Mouse (Mus musculus) heart, postnatal 10 days (tissue): Measurements from ENCODE around the gene Gm28434. TPM values are rescaled to one million over a fixed set of nuclear protein-coding genes. Genes with fewer than 3 reads are reported as not detected.

Source experiments
- DNase-seq, 2 experiments: peaks; one replicate each; pipeline ENCODE4 v3.0.0; 2021
- intact Hi-C: fragments of 180-260 bp; cut with DNase I; formaldehyde crosslinking; loops from one replicate; pipeline ENCODE4 v1.15.1; 2025
- total RNA-seq, 2 experiments: library from RNA; stranded (reverse); gene quantifications; 2 replicates each; pipeline ENCODE4 v1.2.3; 2021

Gm28434 gene
- total RNA-seq = not detected

DNA sequence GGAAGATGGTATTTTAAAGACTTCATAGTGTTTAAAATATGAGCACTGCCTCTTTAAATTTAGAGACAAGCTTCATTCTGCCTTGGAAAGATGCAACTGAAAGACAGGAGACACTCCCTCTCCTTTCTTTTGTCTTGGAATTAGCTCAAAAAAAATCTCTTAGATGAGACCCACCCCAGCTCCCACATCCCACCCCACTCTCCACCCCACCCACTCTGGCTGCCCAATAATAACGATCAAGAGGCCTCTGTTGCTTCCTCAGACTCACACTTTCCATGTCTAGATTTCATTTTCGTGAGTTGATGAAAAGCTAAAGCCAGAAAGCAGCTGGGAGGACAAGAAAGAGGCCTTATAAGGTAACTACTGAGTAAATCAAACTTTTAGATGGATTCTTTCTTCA is at the start of gene Gm28434, which contains the start of gene 2310003L06Rik:
Gm28434 (plus strand) TSS at position 317 of the 400 bp plus-strand sequence.
2310003L06Rik (plus strand) TSS at position 259 of the 400 bp plus-strand sequence.
- intact Hi-C loops = no loop called here

DNA sequence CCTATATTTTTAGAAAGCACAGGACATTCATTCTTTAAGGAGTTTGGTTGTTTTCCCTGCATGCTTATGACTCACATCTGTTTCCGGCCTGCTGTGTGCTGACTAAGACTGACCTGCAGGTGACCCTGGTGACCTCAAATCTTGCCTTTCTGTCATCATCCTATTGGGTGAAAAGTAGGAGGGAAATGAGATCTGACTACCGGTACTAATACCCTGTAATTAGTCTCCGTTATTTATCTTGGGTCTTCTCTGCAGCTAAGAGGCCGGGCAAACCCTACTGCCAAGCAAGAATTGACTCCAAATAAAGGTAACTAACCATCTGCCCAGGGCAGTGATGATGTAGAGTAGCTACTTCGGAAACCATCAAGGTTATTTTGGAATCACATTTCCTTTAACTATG is 43.9 kb upstream of the Gm28434 start, which contains the start of gene Csn3:
Csn3 (plus strand) TSS at position 208 of the 400 bp plus-strand sequence.
- no peak for DNase-seq
- intact Hi-C loops = no loop called here

More for the DNA sequence above, at the start of gene Gm28434, which contains the start of gene 2310003L06Rik:
- no peak for DNase-seq

DNA sequence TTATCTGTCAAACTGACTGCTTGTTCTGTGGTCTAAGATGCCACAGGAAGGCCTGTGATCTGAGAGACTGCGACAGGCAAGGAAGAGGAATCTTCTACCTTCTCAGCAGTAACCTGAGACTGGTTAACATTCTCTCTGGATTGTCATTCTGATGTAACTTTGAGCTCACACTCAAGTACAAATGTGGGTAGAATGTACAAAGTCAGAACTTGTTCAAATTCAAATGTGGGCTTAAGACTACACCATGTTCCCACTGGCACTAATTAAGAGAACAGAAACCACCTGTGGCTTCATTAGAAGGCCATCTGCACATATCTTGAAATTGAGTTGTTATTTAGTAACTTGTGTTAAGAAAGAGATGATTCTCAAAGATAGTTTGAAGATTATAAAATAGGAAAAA is 37.7 kb upstream of the Gm28434 start:
- DNase-seq = no peak
- intact Hi-C loops = no loop called here

DNA sequence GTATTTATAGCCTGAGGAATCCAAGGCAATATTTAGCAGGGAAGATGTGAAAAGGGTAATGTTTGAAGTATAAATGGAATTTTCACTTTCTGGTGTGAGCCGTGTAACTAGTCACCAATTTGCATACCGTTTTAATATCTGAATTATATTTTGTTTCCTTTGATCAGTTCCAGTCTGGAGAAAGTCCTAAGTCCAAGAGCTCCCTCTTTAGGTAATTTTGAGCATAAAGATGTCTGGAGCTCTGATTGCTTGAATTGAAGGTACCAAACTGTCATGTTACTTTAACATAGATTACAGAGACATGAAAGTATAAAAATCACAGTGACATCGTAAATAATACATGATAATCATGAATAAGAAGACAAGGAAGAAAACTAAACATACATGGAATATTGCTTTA is 28.6 kb upstream of the Gm28434 start:
- intact Hi-C loops = no loop called here
- no peak for DNase-seq

DNA sequence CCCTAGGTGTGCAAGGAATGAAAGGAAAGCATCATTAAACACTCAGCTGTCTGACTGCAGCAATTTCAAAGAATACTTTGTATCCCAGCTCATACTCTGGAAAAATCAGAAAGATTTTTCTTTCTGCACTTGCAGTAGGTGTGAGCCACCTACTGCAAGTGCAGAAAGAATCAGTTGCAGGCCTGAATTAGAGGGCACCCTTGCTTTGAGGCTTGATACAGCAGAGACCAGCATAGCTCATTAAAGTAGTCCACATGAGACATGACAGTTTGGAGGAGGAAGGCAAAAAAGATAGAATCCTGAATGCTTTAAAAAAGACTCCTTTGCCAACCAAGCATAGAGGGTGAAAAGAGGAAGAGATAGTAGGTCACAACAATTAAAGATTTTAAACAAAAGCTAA is 26.8 kb upstream of the Gm28434 start:
- DNase-seq = no peak
- intact Hi-C loops = no loop called here

DNA sequence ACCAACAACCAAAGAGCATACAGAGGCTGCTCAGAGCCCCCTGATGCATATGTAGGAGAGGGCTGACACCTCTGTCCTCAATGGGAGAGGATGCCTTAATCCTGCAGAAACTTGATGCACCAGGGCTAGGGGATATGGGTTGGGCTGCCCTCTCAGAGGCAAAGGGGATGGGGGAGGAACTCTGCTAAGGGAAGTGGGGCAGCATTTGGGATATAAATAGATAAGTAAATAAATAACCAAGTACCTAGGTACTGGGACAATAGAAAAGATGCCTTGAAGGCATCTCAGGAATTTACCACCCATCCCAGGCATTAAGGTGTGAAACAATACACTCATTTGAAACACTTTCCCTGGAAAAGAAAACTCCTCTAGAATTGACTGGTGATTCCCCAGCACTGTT is 17.5 kb upstream of the Gm28434 start:
- no peak for DNase-seq
- intact Hi-C loops = no loop called here

DNA sequence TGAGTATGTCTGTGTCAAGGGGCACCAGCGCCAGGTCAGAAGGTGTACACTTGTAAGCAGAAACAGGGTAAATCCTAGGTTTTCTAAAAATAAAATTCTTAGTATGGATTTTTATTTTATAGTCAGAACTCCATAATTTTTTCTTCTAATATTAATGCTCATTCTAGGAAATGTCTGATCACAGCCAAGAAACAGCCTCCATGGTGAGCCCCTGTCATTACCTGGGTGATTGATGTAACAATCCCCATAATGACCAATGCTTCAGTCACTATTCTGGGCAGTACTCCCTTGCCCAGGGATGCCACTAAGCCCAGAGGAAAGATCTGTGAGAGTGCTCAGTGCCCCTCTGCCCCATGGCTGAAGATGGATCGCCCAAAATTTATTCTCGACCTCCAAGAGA is 9.8 kb downstream of the Gm28434 start, which contains the start of gene Cabs1:
Cabs1 (plus strand) TSS at position 301 of the 400 bp plus-strand sequence.
- intact Hi-C loops = no loop called here

DNA sequence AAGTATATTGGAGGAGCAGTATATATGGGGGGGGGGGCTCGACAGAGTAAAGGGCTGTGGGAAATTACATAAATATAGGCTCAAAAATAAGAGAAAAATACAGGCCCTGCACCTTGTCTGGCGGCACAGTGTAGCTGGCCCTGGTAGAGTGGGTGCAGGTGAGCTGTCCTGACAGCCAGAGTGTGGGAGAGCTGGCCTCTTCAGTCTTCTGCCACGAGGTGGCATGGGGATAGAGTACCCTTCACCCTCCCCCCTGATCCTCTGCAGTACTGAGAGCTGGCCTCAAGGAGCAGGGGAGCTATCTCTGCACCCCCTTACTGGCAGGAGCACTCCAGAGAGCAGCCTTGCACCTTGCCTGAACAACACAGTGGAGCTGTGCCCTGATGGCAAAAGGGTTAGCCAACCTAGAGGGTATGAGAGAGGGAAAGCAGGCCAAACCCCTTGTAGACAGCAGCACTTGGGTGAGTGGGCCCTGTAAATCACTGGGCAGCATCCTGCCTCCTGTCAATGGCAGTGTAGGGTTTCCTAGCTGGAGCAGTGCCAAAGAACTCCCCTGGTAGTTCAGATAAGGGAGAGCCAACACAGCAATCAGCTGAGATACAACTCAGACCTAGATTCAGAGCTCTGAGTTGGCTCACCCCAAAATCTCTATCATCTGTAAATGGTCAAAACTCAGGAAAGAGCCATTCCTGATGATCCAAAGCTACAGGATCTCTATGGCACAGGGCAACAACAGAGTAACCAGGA is 13.3 kb downstream of the Gm28434 start:
- no peak for DNase-seq
- intact Hi-C loops = no loop called here

More for the DNA sequence above, 9.8 kb downstream of the Gm28434 start, which contains the start of gene Cabs1:
- no peak for DNase-seq

DNA sequence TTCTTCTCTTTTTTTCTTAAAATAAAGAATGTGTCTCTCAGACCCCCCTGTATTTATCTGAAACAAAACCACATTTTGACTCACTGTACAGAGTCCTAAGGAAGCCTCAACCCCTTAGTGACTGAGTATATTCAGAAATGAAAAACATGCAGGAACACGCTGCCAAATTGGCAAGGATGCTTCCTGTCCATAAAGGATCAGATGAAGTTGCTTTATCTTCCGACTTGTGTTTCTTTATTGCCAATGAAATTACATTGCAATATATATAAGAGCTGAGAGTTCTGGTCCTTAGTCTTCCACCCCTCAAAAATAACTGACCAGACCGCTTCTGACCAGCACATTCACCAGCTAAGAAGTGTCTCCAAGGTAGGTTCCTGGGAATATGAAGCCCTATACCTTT is 32.9 kb downstream of the Gm28434 start, which contains the start of gene Smr3a:
Smr3a (plus strand) TSS at position 301 of the 400 bp plus-strand sequence.
- no peak for DNase-seq
- intact Hi-C loops = no loop called here

DNA sequence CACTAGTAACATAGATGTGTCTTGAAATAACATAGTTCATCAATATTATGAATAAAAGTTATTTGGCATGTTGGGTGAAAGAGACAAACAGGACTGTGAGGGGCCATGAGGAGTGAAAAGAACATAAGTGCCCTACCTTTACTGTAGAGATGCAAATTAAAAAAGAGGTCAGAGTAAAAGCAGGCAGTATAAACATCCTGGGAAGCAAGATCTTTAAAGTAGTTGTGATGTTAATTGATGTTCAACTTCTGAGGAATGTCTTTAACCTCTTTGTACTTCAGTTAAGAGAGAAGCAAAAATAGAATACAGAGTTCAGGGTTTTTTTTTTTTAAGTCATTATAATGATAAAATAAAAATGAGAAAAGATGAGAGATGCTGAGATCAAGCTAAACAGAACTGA is 35.9 kb downstream of the Gm28434 start:
- intact Hi-C loops = no loop called here
- DNase-seq = no peak

Other genes with a start within 250 kb of the Gm28434 start
- not detected for gene Csn1s2a, start 194.9 kb upstream of the Gm28434 start, total RNA-seq
- gene Csn1s2b, start 161.4 kb upstream of the Gm28434 start, total RNA-seq = not detected
- gene Prr27, start 143.8 kb upstream of the Gm28434 start, total RNA-seq = not detected
- gene Odam, start 84.5 kb upstream of the Gm28434 start, total RNA-seq = not detected
- gene Csn3, start 43.9 kb upstream of the Gm28434 start, total RNA-seq = not detected
- gene 2310003L06Rik, start 58 bp upstream of the Gm28434 start, total RNA-seq = not detected
- gene Cabs1, start 9.9 kb downstream of the Gm28434 start, total RNA-seq = not detected
- gene Smr3a, start 33.0 kb downstream of the Gm28434 start, total RNA-seq = not detected
- gene Smr2, start 117.0 kb downstream of the Gm28434 start, total RNA-seq = not detected
- not detected for gene Gm11116, start 142.0 kb downstream of the Gm28434 start, total RNA-seq
- not detected for gene Gm11115, start 184.6 kb downstream of the Gm28434 start, total RNA-seq